Mouse (Mus musculus) spleen, postnatal 36 days (tissue): ENCODE results near the gene Fas.

Experiments
- DNase-seq, 2 experiments: peaks; one replicate each; pipeline ENCODE4 v3.0.0; 2022; ENCODE audit warnings: low spot score in 2 of 2, mixed read lengths in 1 of 2

Fas gene

DNA sequence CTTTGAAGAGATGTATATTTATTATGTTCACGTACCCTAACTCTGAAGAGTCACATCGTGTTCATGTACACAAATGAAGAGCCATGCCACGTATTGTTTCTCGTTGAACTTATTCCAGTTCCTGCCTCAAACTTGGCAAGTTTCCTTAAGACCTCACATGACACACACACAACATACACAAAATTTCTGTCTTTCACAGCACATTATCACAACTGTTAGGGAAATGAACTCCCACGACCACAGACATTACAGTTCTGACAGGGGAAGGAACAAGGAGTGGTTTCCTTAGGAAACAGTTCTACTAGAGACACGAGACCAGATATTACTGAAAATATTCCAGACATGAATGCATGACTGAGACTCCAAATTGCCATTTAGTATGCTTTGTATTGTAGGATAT, 6.9 kb upstream of the Fas start:
- no peak for DNase-seq

DNA sequence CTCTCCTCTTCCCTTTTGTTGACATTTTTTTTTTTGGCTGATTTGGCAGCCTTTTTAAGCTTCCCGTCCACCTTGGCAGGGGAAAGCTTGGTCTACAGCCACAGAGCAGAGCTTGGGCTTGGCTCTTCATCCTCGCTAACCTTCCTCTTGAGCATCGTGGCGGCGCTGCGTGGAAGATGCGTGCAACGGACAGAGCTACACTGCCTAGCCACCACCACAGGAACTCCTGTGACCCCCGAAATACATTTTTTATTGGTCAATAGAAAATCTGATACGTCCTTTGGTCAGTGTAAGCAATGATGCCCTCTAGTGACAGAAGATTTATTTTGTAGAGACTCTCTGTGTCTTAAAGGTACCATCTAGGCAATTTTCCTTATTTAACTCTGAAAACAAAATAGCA, 6.1 kb upstream of the Fas start:
- DNase-seq: no peak

DNA sequence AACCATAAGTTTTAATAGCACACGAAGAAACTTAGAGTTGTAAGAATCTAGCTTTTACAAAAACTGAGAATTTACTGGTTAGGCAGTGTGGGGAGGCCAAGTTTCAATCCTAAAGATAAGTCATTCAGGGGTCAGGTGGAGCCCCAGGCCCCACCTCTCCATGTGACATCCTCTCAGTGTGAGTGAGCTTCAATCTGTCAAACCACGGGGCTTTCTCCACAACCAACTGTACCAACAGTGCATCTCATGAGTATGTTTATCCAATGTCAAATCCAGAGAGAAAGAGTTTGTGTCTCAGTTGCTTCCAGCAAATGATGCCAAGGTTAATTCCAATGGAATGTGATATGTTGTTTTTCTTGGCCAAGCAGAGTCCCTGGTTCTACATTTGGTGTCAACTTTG, 5.6 kb upstream of the Fas start:
- DNase-seq: no peak

DNA sequence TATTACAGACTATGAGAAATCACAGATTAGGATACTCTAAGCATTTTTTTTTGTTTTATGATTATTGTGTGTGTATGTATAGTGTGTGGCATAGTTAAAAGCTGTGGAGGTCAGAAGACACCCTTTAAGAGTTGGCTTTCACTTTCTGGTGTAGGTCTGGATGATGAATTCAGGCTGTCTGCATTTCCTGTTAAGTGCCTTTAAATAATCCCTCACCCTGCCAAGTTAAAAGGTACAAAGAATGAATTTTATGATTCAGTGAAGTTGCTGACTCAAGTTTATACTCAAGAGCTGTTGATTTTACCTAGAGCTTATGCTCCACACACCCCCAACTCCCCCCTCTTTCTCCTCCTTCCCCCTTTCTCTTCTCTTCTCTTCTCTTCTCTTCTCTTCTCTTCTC, 3.2 kb upstream of the Fas start:
- DNase-seq: no peak

DNA sequence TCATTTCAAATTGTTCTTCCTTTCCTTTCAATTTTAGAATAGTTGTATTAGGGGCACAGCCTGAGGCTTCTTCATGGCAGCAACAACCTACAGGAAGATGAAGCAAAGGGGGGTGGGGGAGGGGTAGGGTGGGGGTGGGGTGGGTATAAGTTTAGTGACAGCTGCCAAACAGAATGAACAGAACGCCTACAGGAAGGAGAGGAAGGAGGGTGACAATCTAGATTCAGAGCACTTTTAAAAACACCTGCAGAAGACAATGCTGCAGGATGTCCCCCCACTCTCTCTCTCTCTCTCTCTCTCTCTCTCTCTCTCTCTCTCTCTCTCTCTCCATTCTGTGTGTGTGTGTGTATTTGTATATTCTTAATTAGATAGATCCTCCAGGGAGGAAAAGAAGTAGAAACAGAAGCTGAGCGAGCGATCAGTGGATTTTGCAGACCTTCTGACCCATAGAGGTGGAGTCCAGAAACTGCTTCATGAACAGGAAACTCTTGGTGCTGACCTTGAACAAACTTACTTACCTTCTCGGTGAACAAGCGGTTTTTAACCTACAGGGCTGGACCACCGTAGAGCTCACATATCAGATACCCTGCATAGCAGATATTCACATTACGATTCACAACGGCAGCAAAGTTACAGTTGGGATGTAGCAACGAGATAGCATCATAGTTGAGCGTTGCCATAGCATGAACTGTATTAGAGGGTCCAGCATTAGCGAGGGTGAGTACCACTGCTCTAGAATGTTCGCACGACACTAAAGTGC, 2.6 kb upstream of the Fas start:
- no peak for DNase-seq

DNA sequence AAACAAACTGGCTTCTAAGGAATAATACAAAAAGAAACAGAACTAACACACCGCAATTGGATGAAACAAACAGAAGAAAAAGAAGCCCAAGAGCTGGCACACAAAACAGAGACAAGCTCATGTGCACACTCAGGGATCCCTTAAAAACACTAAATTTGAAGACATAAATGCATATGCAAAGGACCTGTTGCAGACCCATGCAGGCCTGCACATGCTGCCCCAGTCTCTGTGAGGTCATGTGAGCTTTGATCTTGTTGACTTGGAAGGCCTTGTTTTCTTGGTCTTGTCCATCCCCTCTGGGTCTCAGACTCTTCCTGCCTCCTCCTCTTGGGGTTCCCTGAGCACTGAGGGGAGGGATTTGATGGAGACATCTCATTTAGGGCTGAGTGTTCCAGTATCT, 1.8 kb upstream of the Fas start:
- no peak for DNase-seq

DNA sequence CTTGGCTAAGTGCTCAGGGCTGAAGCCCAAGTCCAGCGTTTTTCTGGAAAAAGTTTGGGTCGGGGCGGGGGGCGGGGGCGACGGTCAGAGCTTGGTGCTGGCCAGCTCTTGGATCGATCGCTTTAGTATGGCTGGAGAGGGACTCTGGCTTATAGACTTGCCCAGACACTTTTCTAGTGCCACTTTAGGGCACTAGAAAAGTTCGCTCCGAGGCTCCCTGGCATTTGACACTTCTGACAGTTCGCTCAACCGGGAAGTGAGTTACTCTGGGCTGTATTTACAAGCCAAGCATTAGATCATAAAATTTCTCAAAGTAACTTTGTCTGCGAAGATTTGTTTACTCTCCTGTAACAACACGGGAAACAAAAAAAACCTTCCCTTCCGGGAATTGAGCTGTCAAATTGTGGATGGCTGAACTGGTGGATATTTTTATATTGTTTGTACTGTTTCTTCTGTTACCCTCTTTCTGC, 441 bp downstream of the Fas start:
- DNase-seq: no peak

DNA sequence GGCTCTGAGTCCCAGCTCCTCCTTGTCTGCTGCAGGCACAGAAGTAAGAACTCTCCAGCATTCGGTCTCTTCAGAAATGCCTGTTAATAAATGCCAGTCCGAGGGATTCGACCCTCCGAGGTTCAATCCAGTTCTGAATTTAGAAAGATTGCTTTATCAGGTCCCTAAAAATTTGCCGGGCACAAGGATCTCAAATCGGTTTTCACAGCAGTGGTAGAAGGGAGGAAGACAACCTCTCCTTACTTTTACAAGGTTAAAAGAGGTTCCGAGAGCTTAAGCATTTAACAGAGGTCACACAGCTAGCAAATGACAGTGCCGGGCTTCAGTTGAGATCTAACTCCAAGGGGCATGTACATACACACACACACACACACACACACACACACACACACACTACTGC, 913 bp downstream of the Fas start:
- no peak for DNase-seq

DNA sequence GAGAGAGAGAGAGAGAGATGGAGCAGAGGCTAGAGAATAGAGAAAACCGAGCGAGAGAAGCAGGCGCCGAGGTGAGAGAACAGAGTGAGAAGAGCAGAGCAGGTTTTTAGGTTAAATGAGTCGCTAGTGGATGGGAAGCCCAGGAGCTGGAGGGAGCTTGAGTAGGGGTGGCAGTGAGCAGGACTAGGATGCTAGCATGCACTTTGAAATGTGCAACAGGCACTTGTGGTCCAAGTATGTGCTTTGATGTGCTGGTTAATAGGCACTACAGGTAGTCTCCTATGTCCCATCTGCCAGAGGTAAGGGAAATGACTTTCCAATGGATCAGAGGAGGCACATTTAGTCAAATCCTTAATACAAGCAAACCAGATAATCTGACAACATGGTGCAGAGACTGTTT, 1.5 kb downstream of the Fas start:
- DNase-seq: no peak

DNA sequence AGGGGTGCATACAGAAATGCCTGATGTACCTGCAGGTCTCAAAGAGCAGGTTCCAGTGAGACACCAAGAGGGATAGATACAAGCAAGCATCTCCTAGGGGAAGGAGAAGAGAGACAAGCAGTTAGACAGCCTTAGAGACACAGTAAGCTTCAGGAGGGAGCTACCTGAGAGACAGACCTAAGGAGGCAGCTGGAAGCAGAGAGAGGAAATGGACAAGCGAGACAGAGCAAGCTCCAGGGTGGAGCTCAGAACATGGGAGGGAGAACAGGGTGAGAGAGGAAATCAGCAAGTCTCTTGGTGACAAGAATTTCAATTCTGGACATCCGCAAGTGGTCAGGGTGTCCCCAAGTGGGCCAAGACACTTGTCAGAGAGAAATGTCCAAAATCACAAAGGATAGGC, 2.2 kb downstream of the Fas start:
- no peak for DNase-seq

DNA sequence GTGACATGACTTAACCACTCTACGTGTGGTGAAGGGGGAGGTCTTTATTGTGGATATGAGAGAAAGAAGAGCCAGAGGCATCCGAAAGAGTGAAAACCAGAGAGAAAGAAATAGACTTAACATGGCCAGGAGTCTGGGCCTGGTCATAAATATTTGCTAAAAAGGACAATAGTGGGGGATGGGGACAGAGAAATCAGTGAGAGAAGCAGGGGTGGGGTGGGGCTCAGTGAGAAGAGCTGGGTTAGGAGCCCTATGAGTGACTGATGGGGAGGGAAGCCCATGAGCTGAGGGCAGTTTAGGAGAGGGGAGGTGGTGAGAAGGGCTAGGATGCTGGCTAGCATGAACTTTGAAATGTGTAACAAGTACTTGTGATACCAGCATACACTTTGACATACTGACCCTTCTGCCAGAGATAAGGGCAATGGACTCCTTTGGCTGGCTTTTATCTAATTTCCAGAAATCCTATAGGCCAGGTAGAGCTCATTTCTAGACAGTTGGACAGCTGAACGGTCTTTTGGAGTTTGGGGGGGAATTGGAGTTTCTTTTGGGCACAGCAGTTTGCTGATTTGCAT, 3.0 kb downstream of the Fas start:
- no peak for DNase-seq

DNA sequence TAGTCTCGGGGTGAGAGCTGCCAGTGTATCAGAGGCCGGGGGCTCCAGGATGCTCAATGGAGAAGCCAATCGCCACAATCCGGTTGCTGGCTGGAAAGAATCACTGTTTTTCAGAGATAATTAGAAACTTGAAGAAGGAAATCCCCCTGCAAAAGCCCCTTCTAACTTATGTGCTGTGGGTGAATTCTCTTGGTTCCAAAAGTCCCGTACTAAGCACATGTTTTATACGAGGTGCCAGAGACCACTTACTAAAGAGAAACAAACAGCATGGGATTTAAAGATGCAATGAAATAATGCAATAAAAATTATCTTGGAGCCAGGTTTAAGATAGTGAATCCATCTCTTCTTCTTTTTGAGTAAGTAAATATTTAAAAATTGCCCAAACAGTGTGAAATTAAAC, 5.0 kb downstream of the Fas start:
- no peak for DNase-seq

DNA sequence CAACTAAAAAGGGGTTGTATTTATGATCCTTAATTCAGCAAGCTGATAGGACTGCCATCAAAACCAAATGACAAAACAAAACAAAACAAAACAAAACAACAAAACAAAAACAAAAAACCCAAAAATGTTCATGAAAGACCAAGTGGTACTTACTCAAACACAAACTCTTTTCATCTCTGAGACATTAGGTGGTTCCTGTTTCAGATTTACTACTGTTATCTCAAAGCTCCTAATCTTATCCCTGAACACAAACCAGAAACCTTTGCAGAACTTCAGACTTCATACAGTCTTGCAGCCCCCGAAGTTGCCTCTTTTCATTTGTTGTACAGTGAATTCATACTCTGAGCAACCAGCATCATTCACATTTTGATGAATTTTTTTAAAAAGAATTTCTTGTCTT, 8.1 kb downstream of the Fas start:
- no peak for DNase-seq

DNA sequence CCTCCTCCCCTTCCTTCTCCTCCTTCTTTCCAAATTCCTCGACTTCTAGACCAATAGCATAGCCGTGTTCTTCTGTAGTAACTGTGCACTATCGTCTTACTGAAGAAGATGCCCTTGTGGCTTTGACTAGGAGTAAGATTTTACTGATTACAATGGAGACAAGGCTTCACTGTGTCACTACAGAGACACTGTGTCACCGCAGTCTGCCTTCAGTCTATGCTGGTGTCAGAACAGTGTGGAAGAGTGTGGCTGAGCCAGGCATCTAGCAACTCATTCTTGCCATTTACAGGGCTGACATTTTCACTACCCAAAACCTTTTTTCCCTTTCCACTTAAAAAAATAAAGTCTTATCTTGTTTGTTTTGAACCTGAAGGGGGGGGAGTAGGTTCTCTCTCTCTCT, 8.8 kb downstream of the Fas start:
- no peak for DNase-seq

DNA sequence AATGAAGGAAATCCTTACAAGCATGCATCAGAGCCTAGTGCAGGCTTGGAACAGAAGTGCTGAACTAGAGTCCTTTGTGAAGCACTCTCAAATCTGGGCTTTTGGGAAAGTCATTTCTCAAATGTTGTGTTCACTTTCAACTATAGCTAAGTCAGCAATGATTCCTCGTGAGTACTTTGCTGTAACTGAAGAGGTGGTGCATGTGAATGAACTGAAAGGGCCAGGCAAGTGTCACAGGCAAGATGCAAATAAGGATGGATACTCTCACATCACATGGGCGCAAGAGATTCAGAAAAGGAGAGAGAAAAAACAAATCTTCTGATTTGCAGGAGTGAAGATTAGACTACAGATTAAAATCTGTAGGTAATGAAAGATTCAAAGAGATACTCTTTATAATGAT, 10.0 kb downstream of the Fas start:
- no peak for DNase-seq

DNA sequence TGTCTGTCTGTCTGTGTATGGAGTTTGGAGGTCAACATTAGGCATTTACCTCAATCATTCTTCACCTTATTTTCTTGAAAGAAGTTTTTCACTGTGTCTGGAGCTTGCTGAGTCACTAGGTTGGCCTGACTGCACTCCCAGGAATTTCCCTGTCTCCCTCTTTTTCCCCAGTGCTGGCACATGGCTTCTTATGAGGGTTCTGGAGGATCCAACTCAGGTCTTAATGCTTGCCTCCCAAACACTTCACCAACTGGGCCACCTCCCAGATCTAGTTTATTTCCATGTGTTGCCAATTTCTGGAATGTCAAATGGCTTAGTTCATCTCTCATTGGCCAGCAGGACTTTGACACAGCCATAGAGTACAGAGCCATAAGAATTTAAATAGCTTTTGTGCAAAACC, 14.5 kb downstream of the Fas start:
- no peak for DNase-seq

DNA sequence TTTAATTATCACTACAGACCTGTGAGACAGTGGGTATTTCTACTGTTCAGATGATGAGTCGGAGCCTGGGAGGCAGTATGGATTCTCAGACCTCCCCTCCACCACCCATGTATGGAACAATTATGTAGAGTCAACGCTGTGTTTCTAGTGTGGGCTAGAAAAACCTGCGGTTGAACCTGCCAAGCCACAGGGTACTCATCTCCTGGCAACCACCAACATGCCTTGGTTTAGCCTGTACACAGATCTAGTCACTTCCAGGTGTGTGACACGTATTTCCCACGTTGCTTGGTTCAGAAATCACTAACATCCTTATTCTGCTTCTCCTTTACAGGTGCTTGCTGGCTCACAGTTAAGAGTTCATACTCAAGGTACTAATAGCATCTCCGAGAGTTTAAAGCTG, 16.3 kb downstream of the Fas start:
- peak in 1 of 2 experiments; percentile 13 for DNase-seq

DNA sequence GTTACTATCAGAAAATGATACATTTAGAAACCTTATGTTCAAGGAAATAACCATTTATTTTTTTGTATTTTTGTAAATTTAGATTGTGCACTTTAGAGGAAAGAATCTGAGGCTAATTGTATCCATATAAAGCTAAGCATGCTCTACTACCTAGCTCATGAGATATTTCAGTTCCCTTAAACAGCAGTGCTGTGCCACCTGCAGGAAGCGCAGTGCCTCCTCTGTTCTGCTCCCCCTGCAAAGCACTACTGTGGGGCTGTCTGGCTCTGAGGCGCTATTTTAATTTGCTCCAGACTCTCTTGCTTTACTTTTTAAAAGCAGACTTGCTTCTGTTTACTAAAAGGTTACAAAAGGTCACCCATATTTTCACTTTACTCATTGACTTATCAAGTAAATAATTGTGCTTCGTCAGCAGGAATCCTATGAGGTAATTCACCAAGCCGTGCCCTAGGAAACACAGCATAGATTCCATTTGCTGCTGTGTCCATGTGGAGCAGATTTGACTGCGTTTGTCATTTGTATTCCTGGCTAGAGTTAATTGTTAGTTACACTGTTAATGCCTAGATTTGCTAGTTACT, 21.8 kb downstream of the Fas start:
- peak in 1 of 2 experiments; percentile 13 for DNase-seq

DNA sequence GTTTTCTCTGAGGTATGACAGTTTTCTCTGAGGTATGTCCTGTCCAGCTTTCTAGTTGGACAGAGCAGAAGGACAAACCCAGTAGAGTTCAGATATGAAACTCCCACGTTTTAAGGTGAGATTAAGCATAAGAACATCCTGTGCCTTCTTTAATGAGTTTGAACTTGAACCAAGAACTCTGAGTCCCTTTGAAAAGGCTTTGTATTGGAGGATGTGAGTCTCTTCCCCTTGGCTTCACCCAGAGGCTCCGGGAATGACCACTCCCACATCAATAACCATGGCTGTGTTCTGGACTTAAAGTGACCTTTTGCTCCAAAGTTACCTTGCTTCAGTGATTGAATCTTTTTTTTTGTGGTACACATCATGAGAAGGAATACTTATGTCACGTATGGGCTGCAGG, 37.6 kb downstream of the Fas start:
- no peak for DNase-seq

DNA sequence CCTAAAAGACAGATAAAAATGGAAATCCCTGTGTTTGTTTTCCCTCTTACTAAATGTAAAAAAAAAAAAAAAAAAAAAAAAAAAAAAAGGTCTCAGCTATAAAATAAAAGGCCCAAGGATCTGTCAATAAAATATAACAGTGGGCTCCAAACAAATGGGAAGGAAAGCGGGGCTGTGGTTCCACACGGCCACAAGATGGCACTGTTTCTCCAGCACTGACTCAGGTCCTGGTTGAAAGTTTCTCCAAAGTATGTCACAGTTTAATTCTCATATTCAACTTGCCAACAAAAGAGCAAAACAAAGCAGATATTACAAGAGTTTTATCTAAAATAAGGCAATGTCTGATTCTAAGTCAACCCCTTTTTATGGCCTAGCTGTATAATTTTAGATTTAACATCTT, 43.8 kb downstream of the Fas start:
- peak; percentile 17 to 49 for DNase-seq

DNA sequence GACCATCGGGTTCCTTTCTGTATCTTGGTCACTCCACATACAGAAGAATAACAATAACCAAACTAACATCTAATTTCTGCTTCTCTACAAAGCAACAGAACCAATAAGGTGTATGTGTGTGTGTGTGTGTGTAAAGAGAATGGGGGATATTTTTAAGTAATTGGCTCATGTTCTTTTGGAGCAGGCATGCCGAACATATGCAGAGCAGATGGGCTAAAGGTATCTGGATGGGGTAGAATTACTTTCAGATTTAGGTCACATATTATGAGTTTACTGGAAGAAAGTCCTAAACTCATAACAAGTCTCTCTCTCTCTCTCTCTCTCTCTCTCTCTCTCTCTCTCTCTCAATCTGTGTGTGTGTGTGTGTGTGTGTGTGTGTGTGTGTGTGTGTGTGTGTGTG, 54.2 kb downstream of the Fas start:
- DNase-seq: no peak

DNA sequence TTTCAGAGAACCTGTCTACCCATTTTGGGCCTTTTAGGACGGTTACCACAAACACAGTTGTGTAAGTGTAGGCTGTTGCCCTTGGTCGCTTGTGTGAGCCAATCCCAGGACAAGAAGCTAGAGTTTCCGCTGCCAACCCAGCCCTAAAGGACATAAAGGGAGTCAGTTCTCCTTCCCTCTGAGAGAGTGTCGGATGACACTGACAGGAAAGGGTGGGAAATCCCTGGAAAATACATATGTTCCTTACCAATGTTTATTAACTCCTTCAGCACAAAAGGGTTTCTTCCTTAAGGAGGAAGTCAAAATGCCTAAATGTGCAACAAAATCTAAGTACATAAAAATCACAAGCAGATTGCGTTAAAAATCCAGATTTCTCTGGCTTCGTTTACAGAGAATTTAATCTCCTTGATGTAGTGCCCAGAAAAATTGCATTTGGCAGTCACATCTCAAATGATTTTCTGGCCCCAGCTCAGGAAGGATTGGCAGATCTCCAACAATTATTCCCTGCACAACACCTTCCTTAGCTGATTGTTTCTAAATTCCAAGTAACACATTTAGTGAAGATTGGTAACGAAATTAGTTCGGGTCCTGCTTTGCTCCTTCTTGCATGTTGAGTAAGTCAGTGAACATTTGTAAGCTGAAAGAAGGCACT, 55.3 kb downstream of the Fas start:
- no peak for DNase-seq

DNA sequence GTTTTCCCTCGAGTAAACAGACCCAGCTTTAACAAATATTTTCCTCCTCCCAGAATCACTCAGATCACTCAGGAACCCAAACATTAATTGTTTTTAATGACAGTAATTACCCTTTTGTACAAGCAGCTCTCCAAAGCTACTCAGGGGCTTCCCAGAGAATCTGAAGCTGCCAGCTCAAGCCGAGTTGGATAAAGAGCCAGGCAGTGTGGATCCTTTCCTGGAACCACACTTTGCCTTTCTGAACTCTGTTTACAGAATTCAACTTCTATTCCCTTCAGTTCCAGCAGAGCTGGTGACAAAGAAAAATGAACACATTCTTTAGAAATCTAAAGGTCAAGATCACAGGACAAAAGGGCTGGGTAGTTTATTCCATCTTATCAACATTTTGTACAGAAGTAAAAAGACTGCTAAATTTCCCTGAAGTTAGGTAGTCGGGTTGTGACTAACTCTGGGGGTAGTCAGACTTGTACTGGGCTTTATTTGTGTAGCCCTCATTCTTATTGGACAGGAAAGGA, 62.9 kb downstream of the Fas start:
- DNase-seq: peak in 1 of 2 experiments; percentile 1
